Mouse (Mus musculus) ES-E14 (cell line): Measurements from ENCODE around the gene Nodal. TPM values are rescaled to one million over a fixed set of nuclear protein-coding genes. Genes with fewer than 3 reads are reported as not detected.

Experiments used
- DNase-seq: peaks from one replicate; pipeline ENCODE4 v3.0.0-alpha.2; 2013; ENCODE audit warnings: low read depth, low spot score
- H3K27ac ChIP-seq: 2 replicates; pipeline ENCODE4 v1.5.1; 2012; ENCODE audit warnings: low read depth, mild to moderate bottlenecking, low read length, moderate library complexity, mixed read lengths; ENCODE audit not compliant: poor library complexity, insufficient read depth, severe bottlenecking
- H3K36me3 ChIP-seq: 2 replicates; pipeline ENCODE4 v1.6.1; 2012; ENCODE audit warnings: mild to moderate bottlenecking, low read length, moderate library complexity, mixed read lengths; ENCODE audit not compliant: control insufficient read depth, poor library complexity, insufficient read depth, severe bottlenecking
- H3K4me1 ChIP-seq, 2 experiments: fragments of 150-350 bp in 1 of 2; sonication (generic) in 1 of 2; 2 replicates each; pipeline ENCODE4 v1.6.1; 2012; ENCODE audit warnings: low read length in 2 of 2, mild to moderate bottlenecking in 1 of 2, mixed read lengths in 1 of 2; ENCODE audit not compliant: control insufficient read depth in 2 of 2, insufficient read depth in 2 of 2, poor library complexity in 1 of 2
- H3K4me3 ChIP-seq, 2 experiments: fragments of 150-350 bp in 1 of 2; sonication (generic) in 1 of 2; 2 replicates each; pipeline ENCODE4 v1.5.1; 2012; ENCODE audit warnings: low read length in 2 of 2, low read depth in 1 of 2, mild to moderate bottlenecking in 1 of 2, mixed read lengths in 1 of 2; ENCODE audit not compliant: insufficient read depth in 1 of 2, poor library complexity in 1 of 2, severe bottlenecking in 1 of 2
- H3K9ac ChIP-seq: 2 replicates; pipeline ENCODE4 v1.6.1; 2012; ENCODE audit warnings: low read depth, mild to moderate bottlenecking, low read length, mixed read lengths; ENCODE audit not compliant: poor library complexity, insufficient read depth, severe bottlenecking
- H3K9me3 ChIP-seq: fragments of 150-350 bp; sonication (generic); 2 replicates; pipeline ENCODE4 v1.6.1; 2012; ENCODE audit warnings: low read depth, mild to moderate bottlenecking, low read length; ENCODE audit not compliant: control insufficient read depth, insufficient read depth
- CHD2 ChIP-seq: IDR thresholded peaks from 2 replicates; pipeline ENCODE4 v1.6.1; 2014; ENCODE audit warnings: mild to moderate bottlenecking, low read depth, low read length, inconsistent platforms
- HCFC1 ChIP-seq: IDR thresholded peaks from 2 replicates; pipeline ENCODE4 v1.6.1; 2012; ENCODE audit warnings: low read length, inconsistent platforms, borderline replicate concordance; ENCODE audit not compliant: insufficient read depth
- MAFK ChIP-seq: IDR thresholded peaks from 2 replicates; pipeline ENCODE4 v1.6.1; 2014; ENCODE audit warnings: mild to moderate bottlenecking, low read depth, low read length, inconsistent platforms; ENCODE audit not compliant: insufficient read depth
- ZC3H11A ChIP-seq: IDR thresholded peaks from 2 replicates; pipeline ENCODE4 v1.6.1; 2012; ENCODE audit warnings: low read depth, mild to moderate bottlenecking, inconsistent platforms, low read length, borderline replicate concordance
- ZNF384 ChIP-seq: IDR thresholded peaks from 2 replicates; pipeline ENCODE4 v1.6.1; 2012; ENCODE audit warnings: low read depth, low read length, inconsistent platforms
- in situ Hi-C, 2 experiments: fragments of 600-800 bp; cut with MboI; formaldehyde crosslinking; loops; one replicate each; pipeline ENCODE4 v1.15.1; 2025; ENCODE audit warnings: low sequenced_read_pairs in 2 of 2, inconsistent platforms in 1 of 2; ENCODE audit not compliant: unreplicated experiment in 2 of 2
- total RNA-seq: library from RNA; depleted of rRNA; stranded (reverse); fragments of 300-350 nt; gene quantifications from 2 replicates; pipeline ENCODE4 v1.2.3, GENCODE M21; 2012

Nodal gene
- total RNA-seq, 1 experiment = 164 TPM

- no peak for DNase-seq
- in situ Hi-C loops = no loop called here
- H3K27ac ChIP-seq = peak overlapping the region; percentile 70; the same call in 1 of the 2 replicates
These were observed 8.0 kb upstream of the Nodal start for GRCm38 (mm10) chr10:61409776-61410175.

GRCm38 (mm10) chr10:61410193-61410592 is 7.6 kb upstream of the Nodal start:
- Histone ChIP-seq H3K4me1 (peaks cover 16 to 43% of the 10 kb centered on the region in 2 experiments), H3K4me3 (0 out of 4 replicates have a peak overlapping the region, but pooled peaks of 1 of the 2 experiments have one; percentile 3), H3K36me3 (no peaks in the 10 kb centered on the region), H3K27ac (peak overlapping the region; percentile 70; the same call in 1 of the 2 replicates), H3K9ac (no peak overlapping the region), H3K9me3 (no peaks in the 10 kb centered on the region)
- TF ChIP-seq MAFK = no peak
- no peak for TF ChIP-seq CHD2
- no peak for TF ChIP-seq HCFC1
- no peak for TF ChIP-seq ZNF384
- no peak for TF ChIP-seq ZC3H11A
- in situ Hi-C loops = no loop called here
- DNase-seq = no peak

More at GRCm38 (mm10) chr10:61409776-61410175, 8.0 kb upstream of the Nodal start:
- 0 out of 4 replicates have a peak overlapping the region, but pooled peaks of 1 of the 2 experiments have one; percentile 3 for H3K4me3 ChIP-seq
- H3K9me3 ChIP-seq = no peaks in the 10 kb centered on the region
- H3K9ac ChIP-seq = 0 out of 2 replicates have a peak overlapping the region, but pooled peaks have one; percentile 18
- H3K36me3 ChIP-seq = no peaks in the 10 kb centered on the region
- TF ChIP-seq CHD2 (no peak), ZNF384 (no peak), HCFC1 (no peak)
- H3K4me1 ChIP-seq = peaks cover 15 to 39% of the 10 kb centered on the region in 2 experiments

GRCm38 (mm10) chr10:61412910-61413625 is 4.7 kb upstream of the Nodal start:
- in situ Hi-C loops = no loop called here
- TF ChIP-seq CHD2 = no peak
- TF ChIP-seq MAFK = no peak
- TF ChIP-seq ZC3H11A = no peak
- no peak for TF ChIP-seq HCFC1
- TF ChIP-seq ZNF384 = no peak
- Histone ChIP-seq H3K4me1 (peaks cover 12 to 33% of the 10 kb centered on the region in 2 experiments), H3K27ac (peak overlapping the region; percentile 49; the same call in 1 of the 2 replicates), H3K36me3 (no peaks in the 10 kb centered on the region), H3K9me3 (no peaks in the 10 kb centered on the region), H3K9ac (peak overlapping the region; percentile 27; the same call in 1 of the 2 replicates), H3K4me3 (peak overlapping the region in 1 of 2 experiments; percentile 8; a peak in 1 of 4 replicates)
- no peak for DNase-seq

GRCm38 (mm10) chr10:61415240-61415639 is 2.5 kb upstream of the Nodal start:
- H3K27ac ChIP-seq = peak overlapping the region; percentile 100
- TF ChIP-seq MAFK = no peak
- TF ChIP-seq HCFC1 = no peak
- H3K9ac ChIP-seq = peak overlapping the region; percentile 60

GRCm38 (mm10) chr10:61415890-61416289 is 1.9 kb upstream of the Nodal start:
- in situ Hi-C loops = no loop called here
- TF ChIP-seq MAFK (no peak; the same call in 1 of the 2 replicates), ZNF384 (no peak), ZC3H11A (no peak), CHD2 (peak; percentile 42; the same call in 1 of the 2 replicates), HCFC1 (no peak)
- H3K27ac ChIP-seq = peak overlapping the region; percentile 100

More at GRCm38 (mm10) chr10:61415240-61415639, 2.5 kb upstream of the Nodal start:
- peak overlapping the region; percentile 12 to 16; a peak in 2 of 4 replicates for H3K4me3 ChIP-seq
- no peaks in the 10 kb centered on the region for H3K9me3 ChIP-seq
- H3K36me3 ChIP-seq = peaks cover 9% of the 10 kb centered on the region; the same call in 1 of the 2 replicates
- in situ Hi-C loops = no loop called here
- peaks cover 4 to 24% of the 10 kb centered on the region in 2 experiments for H3K4me1 ChIP-seq
- DNase-seq = no peak

More at GRCm38 (mm10) chr10:61415890-61416289, 1.9 kb upstream of the Nodal start:
- H3K36me3 ChIP-seq = peaks cover 12% of the 10 kb centered on the region; the same call in 1 of the 2 replicates
- peak; percentile 97 for DNase-seq
- H3K9me3 ChIP-seq = no peaks in the 10 kb centered on the region
- H3K4me1 ChIP-seq = peaks cover 4 to 20% of the 10 kb centered on the region in 2 experiments; a peak in 3 of 4 replicates
- peak overlapping the region; percentile 87 for H3K9ac ChIP-seq
- peak overlapping the region; percentile 29 to 66 for H3K4me3 ChIP-seq
